Mouse (Mus musculus) right cerebral cortex, postnatal 36 days (tissue): Measurements from ENCODE around the gene Gm3127.
"Not testable (repeated sequence)": the region's sequence is repeated elsewhere in the genome, so short reads cannot be mapped to it uniquely, and the experiment has no call there.

Experiments
- DNase-seq, 2 experiments: peaks; one replicate each; pipeline ENCODE4 v3.0.0; 2022; ENCODE audit warnings: low spot score in 2 of 2, mixed read lengths in 1 of 2

The Gm3127 gene

DNA sequence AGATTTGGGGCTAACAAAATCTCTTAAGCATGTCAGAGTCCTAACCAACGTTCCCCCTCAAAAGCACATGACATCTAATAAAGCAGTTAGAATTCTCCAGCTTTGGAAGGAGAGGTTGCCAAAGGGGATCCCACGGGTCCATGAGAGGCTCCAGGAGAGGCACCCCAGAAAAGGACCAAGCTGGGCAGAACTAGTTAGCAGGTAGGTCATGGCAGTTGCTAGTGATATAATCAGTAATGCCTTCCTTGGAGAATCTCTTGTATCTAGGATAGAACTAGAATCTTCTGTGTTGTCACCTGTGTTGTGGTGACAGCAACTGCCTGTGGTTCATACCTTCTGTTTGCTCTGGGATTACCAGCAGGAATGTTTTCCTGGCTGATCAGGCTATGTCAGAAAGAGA, at the start of gene Gm3127:
Gene Gm3127 (plus strand): TSS at position 301 of the 400 bp plus-strand sequence.
- DNase-seq = not testable (repeated sequence)

DNA sequence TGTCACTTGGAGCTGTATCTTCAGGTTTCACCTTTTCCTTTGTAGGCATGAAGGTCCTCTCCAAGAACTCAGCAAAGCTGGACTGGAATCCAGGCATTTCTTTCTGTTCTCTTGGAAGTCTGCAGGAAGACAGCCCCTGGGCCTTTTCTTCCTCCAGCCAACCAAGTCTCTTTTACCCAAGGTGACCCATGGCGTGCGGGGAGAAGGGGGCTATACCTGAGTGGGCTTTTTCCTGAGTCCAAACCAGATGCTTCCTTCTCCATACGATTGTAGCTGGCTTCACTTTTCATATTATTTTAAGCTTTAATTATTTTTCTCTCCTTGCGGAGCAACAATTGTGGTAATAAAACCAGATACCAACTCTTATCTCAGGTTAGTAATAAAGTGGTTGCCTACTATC, 23.2 kb upstream of the Gm3127 start:
- DNase-seq = not testable (repeated sequence)

DNA sequence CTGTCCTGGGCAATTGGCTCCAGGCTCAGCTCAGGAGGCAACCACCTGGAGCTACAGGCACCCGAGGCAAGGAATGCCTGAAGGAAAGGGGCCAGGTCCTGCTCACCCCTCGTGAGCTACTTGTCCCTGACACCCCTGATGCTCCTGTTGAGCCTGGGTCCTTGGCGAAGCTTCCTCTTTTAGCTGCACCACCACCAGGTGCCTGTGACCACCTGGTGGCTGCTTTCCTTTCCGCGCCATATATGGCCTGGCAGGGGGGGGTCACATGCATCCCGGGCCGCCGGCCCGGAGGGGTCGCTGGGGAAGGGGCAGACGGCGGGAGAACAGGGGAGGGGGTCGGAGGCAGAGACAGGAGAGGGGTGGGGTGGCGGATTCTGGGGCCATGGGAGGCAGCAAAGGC, 17.2 kb downstream of the Gm3127 start:
- DNase-seq = not testable (repeated sequence)

DNA sequence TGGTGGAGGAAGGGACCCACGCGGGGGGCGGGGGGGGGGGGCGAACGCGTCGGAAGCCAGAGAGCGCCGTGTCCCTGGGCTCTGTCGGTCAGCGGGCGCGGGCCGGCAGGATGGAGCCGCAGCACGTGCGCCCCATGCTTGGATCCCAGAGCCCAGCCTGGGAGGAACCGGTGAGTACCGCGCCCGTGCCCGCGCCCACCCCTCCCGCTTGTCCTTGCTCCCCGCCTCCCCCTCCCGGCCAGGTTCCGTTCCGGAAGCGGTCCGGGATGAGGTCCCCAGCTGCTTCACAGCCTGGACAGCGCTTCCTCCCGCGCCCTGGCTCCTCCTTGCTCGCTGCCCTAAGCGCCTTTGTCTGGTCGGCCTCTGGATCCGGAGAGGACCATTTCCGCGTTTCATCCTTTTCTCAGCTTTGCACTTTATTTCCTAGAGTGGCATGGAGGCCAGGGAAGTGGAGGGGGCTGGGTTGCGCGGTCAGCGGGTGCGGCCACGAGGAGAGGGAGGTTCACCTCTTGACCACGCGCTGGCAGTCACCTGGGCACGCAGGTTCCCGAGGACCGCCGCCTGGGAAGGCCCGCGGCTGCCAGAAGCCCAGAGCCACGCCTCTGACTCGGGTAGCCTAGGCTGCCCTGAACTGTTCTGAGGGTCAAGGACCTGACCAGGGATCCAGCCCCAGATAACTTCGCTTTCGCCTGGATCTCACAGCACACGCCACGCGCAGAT, 17.8 kb downstream of the Gm3127 start, which contains the start of gene Gm2974:
Gene Gm2974 (plus strand): TSS at position 86 of the 720 bp plus-strand sequence.
- DNase-seq = peak in 1 of 2 experiments; percentile 2

DNA sequence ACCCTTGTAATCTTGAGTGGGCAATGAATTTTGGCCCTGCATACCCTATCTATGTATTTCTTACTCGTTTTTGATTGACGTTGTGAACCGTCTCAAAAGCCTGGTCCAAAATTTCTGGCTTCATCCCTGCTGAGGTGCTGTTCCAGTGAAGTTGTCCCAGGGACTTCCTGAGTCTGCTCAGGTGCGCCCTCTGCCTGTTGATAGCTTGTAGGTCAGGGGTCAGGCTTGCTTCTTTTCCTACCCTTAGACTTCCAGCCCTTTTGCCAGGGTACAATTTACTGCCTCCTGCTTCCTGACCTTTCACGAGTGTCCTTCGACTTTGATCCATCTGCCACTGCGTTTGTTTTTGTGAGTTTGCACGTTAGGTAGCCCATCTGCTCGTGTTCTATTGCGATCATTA, 18.5 kb downstream of the Gm3127 start:
- DNase-seq = not testable (repeated sequence)
